Mouse (Mus musculus) kidney, adult 2 months (tissue): ENCODE results near the gene Ctnnbl1.

Experiments used
- CTCF ChIP-seq: fragments of 200-500 bp; conservative IDR thresholded peaks from 2 replicates; pipeline ENCODE4 v1.5.1; 2011; ENCODE audit warnings: low read depth, mild to moderate bottlenecking, control low read depth, low read length, moderate library complexity, mixed read lengths; ENCODE audit not compliant: insufficient read depth, insufficient read length
- POLR2A ChIP-seq: fragments of 200-500 bp; IDR thresholded peaks from one replicate; pipeline ENCODE4 v1.6.1; 2011; ENCODE audit warnings: low read depth, low read length, control low read depth

- TF ChIP-seq CTCF (no peak), POLR2A (no peak)
Measured at GRCm38 (mm10) chr2:157926927-157927326, 189.7 kb downstream of the Ctnnbl1 start.
